Mouse (Mus musculus): ENCODE data around the gene Runx1.

DNA sequence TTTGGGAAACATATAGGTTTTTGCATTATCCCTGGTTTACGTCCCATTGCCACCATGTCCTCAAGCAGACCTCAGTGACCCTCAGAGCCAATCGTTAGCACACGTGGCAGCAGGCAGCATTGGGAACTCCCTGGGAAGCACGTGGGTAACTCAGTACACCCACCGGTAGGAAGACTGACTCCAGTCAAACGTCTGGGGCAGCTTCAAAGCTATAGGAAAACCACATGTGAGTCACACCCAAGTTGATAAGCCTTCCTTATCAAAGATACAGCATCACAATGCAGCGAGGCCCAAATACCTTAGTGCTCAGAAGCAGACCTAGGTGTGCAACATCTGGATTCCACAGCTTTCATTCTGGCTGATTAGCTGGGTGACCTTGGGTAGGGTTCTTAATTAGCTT, 164.2 kb downstream of the Runx1 start:
- TF ChIP-seq ZNF384 (IDR thresholded peaks at IDR 0.05; ENCODE audit: low read depth, low read length) (no peak), ZC3H11A (IDR thresholded peaks at IDR 0.05; ENCODE audit: borderline replicate concordance, low read depth, low read length) (no peak), HCFC1 (IDR thresholded peaks at IDR 0.05; ENCODE audit: borderline replicate concordance, insufficient read depth, low read length) (no peak), MAFK (IDR thresholded peaks at IDR 0.05; ENCODE audit: insufficient read depth, low read depth, low read length) (no peak), CHD2 (IDR thresholded peaks at IDR 0.05; ENCODE audit: low read depth, low read length) (no peak)

Data from ES-E14 (cell line).